In the genomic region with DNA sequence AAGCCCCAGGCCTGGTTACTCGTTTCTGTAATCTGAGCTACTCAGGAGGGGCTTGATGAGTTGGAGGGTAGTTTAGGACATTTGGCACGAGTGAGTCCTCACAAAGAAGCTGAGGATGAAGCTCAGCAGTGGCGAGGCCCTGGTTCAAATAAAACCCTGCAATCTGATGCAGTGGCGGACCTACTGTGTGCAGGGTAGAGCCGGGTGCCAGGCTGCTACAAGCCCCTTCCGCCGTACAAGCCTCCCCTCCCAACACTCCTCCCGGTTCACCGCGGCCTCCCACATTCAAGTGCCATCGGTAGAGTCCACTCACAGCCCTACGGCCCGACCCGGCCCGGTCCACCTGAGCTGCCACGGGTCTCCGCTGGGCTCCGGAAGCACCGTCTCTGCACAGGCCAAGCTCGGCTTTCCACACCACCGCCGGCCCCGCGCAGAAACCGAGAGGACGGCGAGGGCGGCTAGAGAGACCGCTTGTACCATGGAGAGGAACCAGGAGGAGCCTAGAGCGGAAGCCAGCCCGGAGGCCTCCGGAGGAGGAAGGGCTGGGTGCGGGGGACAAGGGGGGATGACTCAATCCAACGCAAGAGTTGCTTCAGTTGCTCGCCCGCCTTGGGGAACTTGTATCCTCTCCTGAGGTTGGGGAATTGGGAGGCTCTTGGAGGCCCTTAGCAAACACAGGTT, we compare ENCODE assay signal across 1 mouse cellular context.
TF ChIP-seq lines count a peak whose summit lies in the region.

A gene (minus strand): TSS at position 466 of the 681 bp plus-strand sequence.

TF ChIP-seq in CH12.LX, 34 proteins besides CTCF, POLR2A, EP300 and RAD21 (continued from another document):
- TF ChIP-seq JUN (IDR thresholded peaks at IDR 0.05; ENCODE audit: insufficient read depth, low read depth, low read length) (peak; percentile 24; the same call in 1 of the 2 replicates), BHLHE40 (IDR thresholded peaks at IDR 0.05; ENCODE audit: low read depth, low read length) (no peak), ZNF384 (IDR thresholded peaks at IDR 0.05; ENCODE audit: low read depth, low read length) (no peak), SMC3 (IDR thresholded peaks at IDR 0.05; ENCODE audit: low read depth, low read length) (no peak), ZMIZ1 (IDR thresholded peaks at IDR 0.05; ENCODE audit: low read depth, low read length) (peak; percentile 87), NRF1 (IDR thresholded peaks at IDR 0.05; ENCODE audit: low read depth, low read length) (0 out of 2 replicates have a peak, but pooled peaks have one; percentile 34), ZC3H11A (IDR thresholded peaks at IDR 0.05; ENCODE audit: low read depth, low read length) (no peak), E2F4 (IDR thresholded peaks at IDR 0.05; ENCODE audit: insufficient replicate concordance, low read depth, low read length) (peak; percentile 70; the same call in 1 of the 2 replicates), PAX5 (IDR thresholded peaks at IDR 0.05; ENCODE audit: low read length) (no peak), KAT2A (IDR thresholded peaks at IDR 0.05; ENCODE audit: insufficient replicate concordance, low read length) (peak; percentile 81; the same call in 1 of the 2 replicates), CHD2 (IDR thresholded peaks at IDR 0.05; ENCODE audit: low read length) (peak; percentile 65; the same call in 1 of the 2 replicates), TBP (conservative IDR thresholded peaks at IDR 0.05; ENCODE audit: low read depth, low read length) (peak; percentile 81), ELF1 (IDR thresholded peaks at IDR 0.05; ENCODE audit: low read depth, low read length) (peak; percentile 91), USF1 (IDR thresholded peaks at IDR 0.05; ENCODE audit: low read depth, low read length) (no peak), UBTF (IDR thresholded peaks at IDR 0.05; ENCODE audit: low read depth, low read length) (peak; percentile 48; the same call in 1 of the 2 replicates), ETS1 (conservative IDR thresholded peaks at IDR 0.05; ENCODE audit: low read depth, low read length) (peak; percentile 67; the same call in 1 of the 2 replicates), MAZ (IDR thresholded peaks at IDR 0.05; ENCODE audit: low read depth, low read length) (peak; percentile 74; the same call in 1 of the 2 replicates), USF2 (conservative IDR thresholded peaks at IDR 0.05; ENCODE audit: low read depth, low read length) (no peak), MXI1 (IDR thresholded peaks at IDR 0.05; ENCODE audit: low read depth, low read length) (peak; percentile 41; the same call in 1 of the 2 replicates), IRF4 (IDR thresholded peaks at IDR 0.05; ENCODE audit: low read depth, low read length) (peak; percentile 81), CHD1 (IDR thresholded peaks at IDR 0.05; ENCODE audit: low read depth, low read length) (no peak), TCF12 (IDR thresholded peaks at IDR 0.05; ENCODE audit: low read depth, low read length) (peak; percentile 92)
TF ChIP-seq in CH12.LX: peak in this region for 24.
